Mouse (Mus musculus): ENCODE measurements around the gene Slit1. TPM values are rescaled to one million over a fixed set of nuclear protein-coding genes. Genes with fewer than 3 reads are reported as not detected.
A peak's percentile ranks its signal among the peaks of the same experiment; 100 is the strongest.

The Slit1 gene
- polyA plus RNA-seq, 1 experiment from 2014 or later: 26.7 TPM

DNA sequence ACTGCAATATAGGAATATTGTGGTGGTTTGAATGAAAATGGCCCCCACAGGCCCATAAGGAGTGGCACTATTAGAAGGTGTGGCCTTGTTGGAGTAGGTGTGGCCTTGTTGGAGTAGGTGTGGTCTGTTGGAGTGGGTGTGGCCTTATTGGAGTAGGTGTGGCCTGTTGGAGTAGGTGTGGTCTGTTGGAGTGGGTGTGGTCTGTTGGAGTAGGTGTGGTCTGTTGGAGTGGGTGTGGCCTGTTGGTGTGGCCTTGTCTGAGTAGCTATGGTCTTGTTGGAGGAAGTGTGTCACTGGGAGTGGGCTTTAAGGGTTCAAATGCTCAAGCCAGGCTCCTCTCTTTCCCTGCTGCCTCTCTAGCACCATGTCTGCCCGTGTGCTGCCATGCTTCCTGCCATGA, 63.2 kb downstream of the Slit1 start:
- Histone ChIP-seq H3K27ac (no peak overlapping the region), H3K4me1 (peaks cover 64% of the 10 kb centered on the region), H3K4me3 (no peak overlapping the region), H3K9ac (no peak overlapping the region), H3K4me2 (no peak overlapping the region), H3K27me3 (replicated peaks) (no peaks in the 10 kb centered on the region), H3K9me3 (no peaks in the 10 kb centered on the region), H3K36me3 (replicated peaks) (no peaks in the 10 kb centered on the region)
- no peak for ATAC-seq (replicated peaks)
- 92% methylated on average over 1 of the region's 1 CpGs for WGBS

DNA sequence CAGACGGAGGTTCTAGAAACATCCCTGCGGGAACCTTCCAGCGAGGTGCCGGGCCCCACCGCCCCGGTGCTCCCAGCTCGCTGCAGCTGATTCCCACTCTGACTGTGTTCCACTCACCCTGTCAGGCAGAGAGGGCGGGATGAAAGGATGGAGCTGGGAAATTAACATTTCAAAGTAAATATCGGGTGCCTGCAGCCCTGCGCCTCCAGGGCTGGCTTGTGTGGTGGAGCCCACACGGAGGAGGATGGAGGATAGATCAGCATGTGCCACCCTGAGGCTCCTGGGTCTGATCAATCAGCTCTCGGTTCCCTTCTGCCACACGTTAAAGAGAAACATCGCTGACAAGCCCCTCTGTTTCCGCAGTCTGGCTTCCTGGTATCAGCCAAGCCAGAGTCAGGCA, 64.4 kb downstream of the Slit1 start:
- H3K4me2 ChIP-seq: peak overlapping the region; percentile 29
- peaks cover 67% of the 10 kb centered on the region for H3K4me1 ChIP-seq
- H3K9me3 ChIP-seq: no peaks in the 10 kb centered on the region
- 5% methylated on average over 15 of the region's 15 CpGs for WGBS
- no peak overlapping the region for H3K4me3 ChIP-seq
- H3K27ac ChIP-seq: peak overlapping the region; percentile 62
- peak; percentile 45 for ATAC-seq (replicated peaks)
- H3K36me3 ChIP-seq (replicated peaks): no peaks in the 10 kb centered on the region
- no peaks in the 10 kb centered on the region for H3K27me3 ChIP-seq (replicated peaks)
- no peak overlapping the region for H3K9ac ChIP-seq

- no peak for ATAC-seq (replicated peaks)
- Histone ChIP-seq H3K9me3 (no peaks in the 10 kb centered on the region), H3K4me3 (no peak overlapping the region), H3K4me2 (no peak overlapping the region), H3K9ac (no peak overlapping the region), H3K36me3 (replicated peaks) (no peaks in the 10 kb centered on the region), H3K4me1 (peaks cover 81% of the 10 kb centered on the region), H3K27ac (no peak overlapping the region), H3K27me3 (replicated peaks) (no peaks in the 10 kb centered on the region)
- 57% methylated on average over 4 of the region's 4 CpGs for WGBS
Observed at GRCm38 (mm10) chr19:41677575-41677974, 65.9 kb downstream of the Slit1 start.

DNA sequence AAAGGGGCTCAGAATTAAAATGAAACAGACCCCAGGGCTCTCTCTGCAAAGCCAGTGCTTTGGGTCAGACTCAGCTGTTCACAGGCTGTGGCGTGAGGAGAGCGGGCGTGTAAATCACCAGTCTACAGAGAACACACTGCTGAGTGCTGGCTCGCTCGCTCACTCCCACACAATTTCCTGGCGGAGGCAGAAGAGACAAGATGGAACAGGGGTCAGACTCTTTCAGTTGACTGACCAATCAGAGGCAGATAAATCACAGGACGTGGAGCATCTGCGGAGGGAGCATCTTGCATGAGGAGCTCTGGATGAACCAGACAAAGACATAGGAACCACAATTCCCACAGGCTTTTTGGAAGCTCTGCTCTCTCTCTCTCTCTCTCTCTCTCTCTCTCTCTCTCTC, 67.9 kb downstream of the Slit1 start:
- 56% methylated on average over 8 of the region's 8 CpGs for WGBS
- Histone ChIP-seq H3K4me3 (no peak overlapping the region), H3K4me2 (no peak overlapping the region), H3K36me3 (replicated peaks) (no peaks in the 10 kb centered on the region), H3K9me3 (no peaks in the 10 kb centered on the region), H3K27me3 (replicated peaks) (no peaks in the 10 kb centered on the region), H3K27ac (peak overlapping the region; percentile 60), H3K9ac (no peak overlapping the region), H3K4me1 (peaks cover 83% of the 10 kb centered on the region)
- no peak for ATAC-seq (replicated peaks)

GRCm38 (mm10) chr19:41674366-41674765, 69.1 kb downstream of the Slit1 start:
- no peaks in the 10 kb centered on the region for H3K9me3 ChIP-seq
- H3K4me3 ChIP-seq: no peak overlapping the region
- no peaks in the 10 kb centered on the region for H3K27me3 ChIP-seq (replicated peaks)
- ATAC-seq (replicated peaks): no peak
- no peak overlapping the region for H3K27ac ChIP-seq
- H3K4me2 ChIP-seq: no peak overlapping the region
- H3K4me1 ChIP-seq: peaks cover 88% of the 10 kb centered on the region
- H3K9ac ChIP-seq: no peak overlapping the region
- 81% methylated on average over 4 of the region's 4 CpGs for WGBS
- H3K36me3 ChIP-seq (replicated peaks): no peaks in the 10 kb centered on the region

- Histone ChIP-seq H3K9ac (no peak overlapping the region), H3K36me3 (replicated peaks) (no peaks in the 10 kb centered on the region), H3K9me3 (no peaks in the 10 kb centered on the region), H3K4me1 (peaks cover 82% of the 10 kb centered on the region), H3K27ac (peak overlapping the region; percentile 73), H3K4me2 (no peak overlapping the region), H3K4me3 (no peak overlapping the region), H3K27me3 (replicated peaks) (no peaks in the 10 kb centered on the region)
- ATAC-seq (replicated peaks): no peak; the same call in 1 of the 2 replicates
- 11% methylated on average over 4 of the region's 4 CpGs for WGBS
Observed at GRCm38 (mm10) chr19:41672836-41673235, 70.6 kb downstream of the Slit1 start.

- Histone ChIP-seq H3K36me3 (replicated peaks) (no peaks in the 10 kb centered on the region), H3K9me3 (no peaks in the 10 kb centered on the region), H3K4me1 (peaks cover 68% of the 10 kb centered on the region), H3K4me2 (no peak overlapping the region), H3K27me3 (replicated peaks) (no peaks in the 10 kb centered on the region), H3K9ac (no peak overlapping the region), H3K4me3 (no peak overlapping the region), H3K27ac (0 out of 2 replicates have a peak overlapping the region, but pooled peaks have one; percentile 73)
- no peak for ATAC-seq (replicated peaks)
- WGBS: 43% methylated on average over 7 of the region's 7 CpGs
Observed at GRCm38 (mm10) chr19:41670931-41671330, 72.5 kb downstream of the Slit1 start.

GRCm38 (mm10) chr19:41670473-41670872, 73.0 kb downstream of the Slit1 start:
- peak; percentile 28; the same call in 1 of the 2 replicates for ATAC-seq (replicated peaks)
- Histone ChIP-seq H3K9me3 (no peaks in the 10 kb centered on the region), H3K4me3 (no peak overlapping the region), H3K36me3 (replicated peaks) (no peaks in the 10 kb centered on the region), H3K27ac (peak overlapping the region; percentile 68), H3K27me3 (replicated peaks) (no peaks in the 10 kb centered on the region), H3K4me2 (no peak overlapping the region), H3K4me1 (peaks cover 68% of the 10 kb centered on the region), H3K9ac (no peak overlapping the region)
- WGBS: 21% methylated on average over 5 of the region's 5 CpGs

DNA sequence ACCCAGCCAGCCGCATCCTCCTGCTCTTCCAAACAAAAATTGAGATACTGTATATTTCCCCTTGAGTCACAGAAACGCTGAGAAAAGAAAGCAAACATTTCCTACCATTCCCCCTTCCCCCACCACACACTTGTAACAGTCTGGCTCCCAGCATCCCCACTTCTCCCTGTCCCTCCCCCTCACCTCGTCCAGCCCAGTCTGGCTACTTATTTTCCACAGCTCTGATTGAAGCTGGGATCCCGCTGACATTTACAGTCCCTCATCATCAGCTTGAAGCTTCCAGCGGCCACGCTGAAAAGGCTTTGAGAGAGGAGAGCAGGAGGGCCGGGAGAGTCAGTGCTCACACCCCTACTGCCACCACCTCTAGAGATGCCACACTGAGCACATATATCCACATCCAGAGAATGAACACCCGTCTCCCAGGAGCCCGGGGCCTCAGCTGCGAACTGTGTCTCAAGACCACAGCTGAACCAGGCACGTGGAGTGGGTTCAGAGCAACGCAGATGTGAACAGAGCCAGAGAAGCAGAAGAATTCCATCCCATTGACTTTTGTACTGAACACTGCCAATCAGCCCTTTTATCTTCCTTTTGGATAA, 73.6 kb downstream of the Slit1 start:
- Histone ChIP-seq H3K27ac (peak overlapping the region; percentile 68), H3K4me2 (peak overlapping the region; percentile 12; the same call in 1 of the 2 replicates)

GRCm38 (mm10) chr19:41667591-41667990, 75.9 kb downstream of the Slit1 start:
- peaks cover 70% of the 10 kb centered on the region for H3K4me1 ChIP-seq
- ATAC-seq (replicated peaks): no peak
- WGBS: 62% methylated on average over 6 of the region's 6 CpGs

More for the DNA sequence above, 73.6 kb downstream of the Slit1 start:
- peak; percentile 30 for ATAC-seq (replicated peaks)
- H3K9me3 ChIP-seq: no peaks in the 10 kb centered on the region
- no peaks in the 10 kb centered on the region for H3K36me3 ChIP-seq (replicated peaks)
- no peak overlapping the region for H3K4me3 ChIP-seq
- 14% methylated on average over 12 of the region's 12 CpGs for WGBS
- H3K4me1 ChIP-seq: peaks cover 66% of the 10 kb centered on the region
- H3K27me3 ChIP-seq (replicated peaks): no peaks in the 10 kb centered on the region
- H3K9ac ChIP-seq: no peak overlapping the region

GRCm38 (mm10) chr19:41665941-41666340, 77.5 kb downstream of the Slit1 start:
- no peak for ATAC-seq (replicated peaks)
- WGBS: 66% methylated on average over 4 of the region's 4 CpGs

More at GRCm38 (mm10) chr19:41667591-41667990, 75.9 kb downstream of the Slit1 start:
- Histone ChIP-seq H3K9me3 (no peaks in the 10 kb centered on the region), H3K9ac (no peak overlapping the region), H3K27ac (no peak overlapping the region), H3K4me2 (no peak overlapping the region), H3K27me3 (replicated peaks) (no peaks in the 10 kb centered on the region), H3K4me3 (no peak overlapping the region), H3K36me3 (replicated peaks) (no peaks in the 10 kb centered on the region)

GRCm38 (mm10) chr19:41663506-41664242, 79.8 kb downstream of the Slit1 start:
- H3K9ac ChIP-seq: no peak overlapping the region
- no peak overlapping the region for H3K4me3 ChIP-seq
- no peak overlapping the region for H3K4me2 ChIP-seq
- peak; percentile 37 for ATAC-seq (replicated peaks)
- H3K36me3 ChIP-seq (replicated peaks): no peaks in the 10 kb centered on the region
- H3K4me1 ChIP-seq: peaks cover 53% of the 10 kb centered on the region
- H3K27ac ChIP-seq: peak overlapping the region; percentile 46
- H3K27me3 ChIP-seq (replicated peaks): 0 out of 2 replicates have a peak, but pooled peaks cover 7% of the 10 kb centered on the region
- no peaks in the 10 kb centered on the region for H3K9me3 ChIP-seq
- WGBS: 10% methylated on average over 13 of the region's 13 CpGs

More at GRCm38 (mm10) chr19:41665941-41666340, 77.5 kb downstream of the Slit1 start:
- Histone ChIP-seq H3K36me3 (replicated peaks) (no peaks in the 10 kb centered on the region), H3K27ac (no peak overlapping the region), H3K4me2 (no peak overlapping the region), H3K9me3 (no peaks in the 10 kb centered on the region), H3K4me3 (no peak overlapping the region), H3K9ac (no peak overlapping the region), H3K4me1 (peaks cover 63% of the 10 kb centered on the region), H3K27me3 (replicated peaks) (no peaks in the 10 kb centered on the region)

Data from midbrain, embryonic 15.5 days (tissue).